Mouse (Mus musculus) cerebral cortex, adult 2 months (tissue): ENCODE data around the gene Zfp740.

ENCODE experiments used
- WGBS: fragments of 180-500 bp; shearing (Covaris S2); methylation state at CpG from one replicate; pipeline ENCODE4 v1.1.7; 2018; 5-methylcytosine and 5-hydroxymethylcytosine counted together

Gene Zfp740

DNA sequence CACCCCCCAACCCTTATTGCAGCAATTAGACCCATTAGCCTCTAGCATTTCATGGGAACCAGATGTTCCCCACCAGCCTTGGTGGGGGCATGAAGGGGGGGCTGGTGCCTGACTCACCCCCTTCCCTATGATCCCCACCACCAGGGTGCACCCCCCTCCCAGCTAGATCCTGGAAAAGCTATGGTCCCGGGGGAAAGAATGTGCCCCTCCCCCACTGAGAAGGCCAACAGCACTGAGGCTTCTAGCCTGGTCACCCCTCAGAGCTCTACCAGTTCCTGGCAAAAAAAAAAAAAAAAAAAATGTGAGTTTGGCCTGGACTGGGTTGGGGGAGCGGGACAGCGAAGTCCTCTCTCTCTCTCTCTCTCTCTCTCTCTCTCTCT is 45.8 kb downstream of the Zfp740 start:
- WGBS = 45% methylated on average over 3 of the region's 3 CpGs

GRCm38 (mm10) chr15:102249251-102249691 is 46.2 kb downstream of the Zfp740 start:
- 35% methylated on average over 13 of the region's 13 CpGs for WGBS

DNA sequence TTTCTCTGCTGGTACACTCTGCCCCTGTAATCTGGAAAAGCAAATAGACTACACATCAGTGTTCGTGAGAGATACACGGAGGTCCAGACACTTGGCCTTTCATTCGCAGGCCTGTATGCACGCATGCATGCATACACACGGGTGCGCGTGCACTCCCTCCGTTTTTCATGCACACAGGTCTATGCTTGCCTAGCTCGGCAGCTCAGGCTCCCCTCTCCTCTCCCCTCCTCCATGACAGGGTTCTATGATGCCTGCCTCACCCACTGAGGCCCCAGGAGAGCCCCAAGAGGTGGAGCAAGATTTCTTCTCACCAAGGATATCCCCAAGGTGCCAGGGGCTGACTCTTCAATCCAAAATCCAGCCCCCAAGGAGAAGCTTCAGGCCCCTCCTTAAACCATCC is 46.9 kb downstream of the Zfp740 start:
- 82% methylated on average over 9 of the region's 9 CpGs for WGBS

GRCm38 (mm10) chr15:102250521-102250920 is 47.5 kb downstream of the Zfp740 start:
- WGBS = 89% methylated on average over 5 of the region's 5 CpGs

DNA sequence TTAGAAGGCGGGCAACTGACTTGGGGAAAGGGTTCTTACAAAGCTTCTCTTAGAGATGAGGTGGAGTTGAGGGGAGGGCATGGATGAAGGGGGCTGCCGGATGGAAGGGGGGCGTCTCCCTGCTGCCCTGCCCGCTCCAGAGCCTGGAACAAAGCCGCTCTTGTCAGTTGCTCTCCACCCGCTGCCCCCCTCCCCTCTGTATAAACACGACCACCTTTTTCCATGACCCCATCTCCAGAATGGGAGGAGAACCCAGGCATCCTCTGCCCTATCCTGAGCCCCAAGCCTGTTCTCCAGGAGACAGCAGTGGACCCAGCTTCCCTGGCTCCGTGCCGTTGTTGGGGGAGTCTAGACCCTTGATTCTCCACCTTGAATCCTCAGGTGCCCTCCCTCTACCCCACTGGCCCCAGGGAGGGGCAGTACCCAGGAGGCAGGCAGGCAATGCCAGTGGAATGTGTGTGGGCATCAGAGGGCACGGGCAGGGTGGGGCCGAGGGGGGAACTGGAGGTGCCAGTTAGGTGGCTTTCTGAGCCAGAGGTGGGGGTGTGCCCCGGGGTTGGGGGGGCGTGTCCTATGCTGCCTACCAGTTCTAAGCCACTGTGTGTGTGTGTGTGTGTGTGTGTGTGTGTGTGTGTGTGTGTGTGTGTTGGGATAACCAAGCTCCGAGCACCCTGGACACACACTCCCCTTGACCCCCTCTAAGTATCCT is 52.7 kb downstream of the Zfp740 start:
- WGBS = 62% methylated on average over 14 of the region's 14 CpGs

DNA sequence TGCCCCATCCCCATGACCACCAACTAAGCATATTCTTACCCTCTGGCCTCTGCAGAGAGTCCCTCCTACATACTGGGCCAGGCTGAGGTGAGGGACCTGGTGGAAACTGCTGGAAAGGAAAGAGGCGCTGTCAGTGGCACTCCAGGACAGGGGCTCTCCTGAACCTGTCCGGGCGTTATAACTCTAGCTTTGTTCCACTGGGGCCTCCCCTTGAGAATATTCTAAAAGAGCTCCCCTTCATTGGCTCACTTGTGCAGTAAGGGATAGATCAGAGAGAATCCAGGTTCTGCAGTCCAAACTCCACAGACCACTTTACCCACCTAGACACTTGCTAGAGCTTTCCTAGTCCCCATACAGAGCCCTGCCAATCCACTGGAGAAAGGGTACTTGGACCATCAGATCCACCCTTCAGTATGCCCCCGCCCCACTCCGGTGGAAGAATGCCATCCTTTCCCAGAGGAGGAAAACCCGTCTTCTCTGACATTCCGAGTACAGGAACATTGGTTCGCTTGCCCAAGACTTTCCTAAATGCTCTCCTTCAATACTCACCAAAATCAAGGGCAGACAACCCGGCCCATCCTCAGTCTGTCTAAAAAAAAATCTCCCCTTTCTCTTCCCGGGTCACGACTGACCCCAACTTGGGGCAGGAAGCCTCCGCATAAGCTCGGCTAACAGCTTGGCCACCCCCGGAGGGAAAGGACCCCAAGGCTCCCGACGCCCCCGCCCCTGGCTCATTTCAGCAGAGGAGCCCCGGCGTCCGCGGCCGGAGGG is 53.6 kb downstream of the Zfp740 start:
- 12% methylated on average over 22 of the region's 22 CpGs for WGBS

DNA sequence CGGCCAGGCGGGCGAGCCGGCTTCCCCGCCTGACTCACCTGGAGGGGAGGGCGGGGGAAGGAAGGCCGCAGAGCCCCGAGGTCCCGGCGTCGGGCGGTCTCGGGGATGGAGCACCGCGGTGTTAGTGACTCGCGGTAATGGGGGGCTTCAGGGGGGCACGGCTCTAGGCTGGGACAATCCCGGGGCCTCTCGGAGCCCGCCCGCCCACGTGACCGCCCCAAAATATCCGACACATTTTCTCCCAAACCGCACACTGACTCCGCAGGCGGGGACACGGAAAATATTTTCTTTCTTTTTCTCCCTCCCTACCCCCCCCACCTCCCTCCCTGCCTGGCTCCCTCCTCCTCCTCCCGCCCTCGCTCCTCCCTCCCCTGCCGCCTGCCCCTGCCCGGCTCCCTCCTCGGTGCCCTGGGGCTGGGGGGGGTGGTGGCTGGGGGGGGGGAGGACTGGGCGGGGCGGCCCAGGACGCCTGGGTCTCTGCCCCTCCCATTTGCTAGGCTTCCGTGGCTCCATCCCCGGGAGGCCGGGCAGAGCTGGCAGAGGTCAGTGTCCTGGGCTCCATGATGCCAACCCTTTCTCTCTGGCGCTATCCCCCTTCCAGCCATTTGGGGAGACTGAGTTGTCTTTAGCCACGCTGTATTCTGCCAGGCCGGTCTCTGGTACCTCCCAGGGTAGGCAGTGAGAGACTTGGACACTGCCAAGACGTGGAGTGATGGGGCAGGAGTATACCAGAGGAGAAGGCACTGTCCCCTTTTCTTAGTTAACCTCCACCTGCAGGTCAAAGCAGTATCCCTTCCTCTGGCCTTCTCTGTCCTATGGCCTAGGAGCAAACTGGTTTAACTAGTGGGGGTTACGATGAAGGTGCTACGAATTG is 54.4 kb downstream of the Zfp740 start, which contains the start of gene Rarg:
Rarg (minus strand) TSS at position 316 of the 874 bp plus-strand sequence.
- 2% methylated on average over 43 of the region's 46 CpGs for WGBS

DNA sequence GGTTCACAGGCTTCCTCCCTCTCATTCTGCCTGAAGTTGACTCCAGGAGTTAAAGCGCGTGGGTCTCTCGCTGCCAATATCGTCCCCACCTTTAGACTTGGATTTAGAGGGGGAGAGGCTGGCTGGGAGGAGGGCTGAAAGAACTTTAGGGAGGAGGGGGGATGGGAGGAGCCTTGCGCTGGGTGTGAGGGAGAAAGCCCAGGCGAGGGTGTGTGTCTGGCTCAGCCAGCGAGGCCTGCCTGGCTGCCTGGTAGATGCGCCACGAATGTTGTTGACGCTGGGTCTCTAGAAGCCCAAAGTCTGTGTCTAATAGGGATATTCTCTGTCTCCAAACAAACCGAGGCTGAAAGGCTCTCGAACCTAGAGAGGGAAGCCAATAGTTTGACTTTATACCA is 55.0 kb downstream of the Zfp740 start:
- WGBS = 17% methylated on average over 12 of the region's 12 CpGs

GRCm38 (mm10) chr15:102258581-102259253 is 55.7 kb downstream of the Zfp740 start:
- WGBS = 48% methylated on average over 11 of the region's 11 CpGs

GRCm38 (mm10) chr15:102262582-102262981 is 59.5 kb downstream of the Zfp740 start:
- WGBS = 43% methylated on average over 7 of the region's 7 CpGs

GRCm38 (mm10) chr15:102263037-102263436 is 60.0 kb downstream of the Zfp740 start:
- 83% methylated on average over 2 of the region's 2 CpGs for WGBS
